Mouse (Mus musculus): ENCODE measurements around the gene 1810009A15Rik.
"Not testable (repeated sequence)": the region's sequence is repeated elsewhere in the genome, so short reads cannot be mapped to it uniquely, and the experiment has no call there.

1810009A15Rik gene

DNA sequence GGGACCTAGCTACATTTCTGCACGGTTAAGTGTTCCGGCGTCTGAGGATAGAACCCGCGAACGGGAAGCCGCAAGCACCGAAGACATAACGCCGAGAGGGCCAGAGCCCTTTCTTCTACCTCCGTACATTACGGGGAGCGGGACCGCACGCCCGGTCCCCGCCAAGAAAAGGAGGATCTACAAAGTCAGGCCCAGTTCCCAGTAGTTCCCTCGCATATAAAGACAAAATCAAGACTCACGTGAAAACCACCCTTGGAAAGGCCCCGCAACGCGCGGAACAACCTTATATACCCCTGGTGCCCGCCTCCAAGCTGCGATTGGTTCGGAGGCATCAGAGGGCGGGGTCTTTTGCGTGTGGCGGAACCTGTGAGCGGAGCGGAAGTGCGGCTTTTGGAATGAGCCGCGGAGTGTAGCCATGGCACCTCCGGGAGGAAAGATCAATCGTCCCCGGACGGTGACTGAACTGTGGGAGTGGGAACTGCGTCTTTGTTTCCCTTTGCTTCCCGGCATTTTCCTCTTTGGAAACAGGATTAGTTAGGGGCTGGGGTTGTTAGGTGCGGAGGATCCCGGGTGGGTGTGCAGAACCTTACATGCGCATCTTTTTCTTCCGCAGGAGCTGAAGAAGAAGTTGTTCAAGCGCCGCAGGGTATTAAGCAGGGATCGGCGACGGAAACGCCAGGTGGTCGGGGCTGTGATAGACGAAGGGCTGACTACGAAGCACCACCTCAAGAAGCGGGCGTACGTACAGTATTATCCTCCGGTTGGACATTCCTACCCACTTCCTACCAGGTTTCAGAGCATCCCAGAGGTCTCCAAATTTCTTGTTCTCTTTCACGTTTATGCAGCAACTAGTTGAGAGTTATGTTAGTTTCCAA lies at the start of gene 1810009A15Rik, which contains the start of gene Gm49416:
1810009A15Rik (plus strand) TSS at position 343 of the 875 bp plus-strand sequence.
Gm49416 (plus strand) TSS at position 416 of the 875 bp plus-strand sequence.
- DNase-seq (ENCODE audit: low read depth, low spot score) = peak; percentile 92

DNA sequence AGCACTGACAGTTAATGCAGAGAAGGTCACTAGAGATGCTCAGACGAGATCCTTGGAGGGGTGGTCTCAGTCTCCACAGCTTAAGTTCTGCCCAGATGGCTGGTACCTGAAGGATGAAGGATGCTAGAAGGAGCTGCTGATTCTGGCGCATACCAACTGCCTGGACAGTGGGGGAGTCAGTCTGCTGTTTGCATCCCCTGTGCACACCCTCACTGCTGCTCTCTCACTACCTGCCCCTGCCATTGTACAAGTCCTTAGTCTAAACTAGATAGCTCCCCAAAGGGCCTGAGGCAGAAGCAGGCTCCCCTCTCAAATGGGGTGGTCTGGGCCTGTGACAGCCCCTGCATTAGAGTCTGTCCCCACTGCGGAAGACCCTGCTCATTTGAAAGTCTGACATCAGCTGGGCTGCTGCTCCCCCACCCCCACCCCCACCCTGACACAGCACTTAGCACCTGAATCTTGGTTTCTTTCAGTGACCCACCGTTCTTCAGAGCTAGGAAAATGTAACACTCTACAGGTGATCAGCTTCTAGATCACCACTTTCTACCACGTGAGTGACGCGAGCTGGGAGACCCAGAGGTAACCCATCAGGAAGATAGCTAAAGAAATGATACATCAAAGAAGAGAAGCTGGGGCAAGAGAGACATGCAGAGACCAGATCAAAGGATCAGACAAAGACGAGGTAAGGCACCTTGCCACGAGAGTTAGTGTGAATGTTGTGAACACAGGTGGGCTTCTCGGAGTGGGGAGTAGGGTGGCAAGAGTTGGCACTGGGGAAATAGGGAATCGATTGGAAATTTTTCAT lies 49.3 kb upstream of the 1810009A15Rik start, which contains the start of gene Gng3:
Gng3 (minus strand) TSS at position 92 of the 805 bp plus-strand sequence.
- DNase-seq (ENCODE audit: low read depth, low spot score) = peak; percentile 95

DNA sequence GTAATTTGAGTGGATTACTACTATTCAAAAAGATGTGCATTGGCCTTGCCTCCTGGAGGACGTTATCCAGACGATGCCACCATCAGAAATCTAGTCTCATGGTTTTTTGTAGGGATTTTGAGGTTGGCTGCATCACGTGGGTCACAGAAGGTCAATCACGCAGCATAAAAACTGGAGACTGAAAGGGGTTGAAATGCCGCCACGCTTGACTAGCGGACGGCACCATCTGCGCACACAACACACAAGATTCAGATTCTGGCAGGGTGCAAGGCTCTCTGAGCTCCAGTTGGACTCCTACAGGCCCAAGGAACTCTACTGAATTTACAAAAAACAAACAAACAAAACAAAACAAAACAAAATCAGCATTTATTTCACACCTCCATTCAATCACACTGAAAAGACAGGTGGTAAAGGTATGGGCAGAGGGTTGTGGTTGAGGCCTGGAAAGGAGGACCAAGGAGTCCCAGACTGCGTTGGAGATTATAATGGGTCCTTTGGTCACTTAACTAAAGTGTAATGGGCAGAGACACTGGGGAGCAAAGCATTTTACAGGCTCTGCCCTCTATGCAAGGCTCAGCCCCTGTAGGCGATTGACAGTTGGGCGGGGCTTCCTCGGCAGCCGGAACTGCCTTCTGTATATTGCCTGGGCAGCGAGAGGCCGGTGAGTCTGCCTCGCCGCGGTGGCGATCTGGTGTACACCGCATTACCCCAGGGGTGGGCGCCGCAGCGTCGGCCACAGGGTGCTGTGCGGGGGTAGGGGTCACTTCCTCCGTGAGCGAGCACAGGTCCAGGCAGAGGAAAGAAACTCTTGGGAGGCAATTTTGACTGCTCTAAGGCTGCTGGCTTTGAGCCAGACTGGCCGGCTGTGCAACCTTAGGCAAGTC lies 48.5 kb upstream of the 1810009A15Rik start:
- DNase-seq (ENCODE audit: low read depth, low spot score) = no peak

DNA sequence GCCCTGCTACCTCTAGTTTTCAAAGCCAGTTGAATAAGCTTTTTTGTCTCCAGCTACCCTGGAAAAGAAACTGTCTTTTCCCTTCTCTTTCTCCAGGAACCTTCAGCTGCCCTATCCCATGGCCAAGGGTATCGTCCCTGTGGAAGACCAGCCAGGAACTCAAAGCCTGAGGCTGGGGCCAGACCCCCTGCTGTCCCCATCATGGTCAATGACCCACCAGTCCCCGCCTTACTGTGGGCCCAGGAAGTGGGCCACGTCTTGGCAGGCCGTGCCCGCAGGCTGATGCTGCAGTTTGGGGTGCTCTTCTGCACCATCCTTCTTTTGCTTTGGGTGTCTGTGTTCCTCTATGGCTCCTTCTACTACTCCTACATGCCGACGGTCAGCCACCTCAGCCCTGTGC lies 47.6 kb upstream of the 1810009A15Rik start:
- DNase-seq (ENCODE audit: low read depth, low spot score) = no peak

DNA sequence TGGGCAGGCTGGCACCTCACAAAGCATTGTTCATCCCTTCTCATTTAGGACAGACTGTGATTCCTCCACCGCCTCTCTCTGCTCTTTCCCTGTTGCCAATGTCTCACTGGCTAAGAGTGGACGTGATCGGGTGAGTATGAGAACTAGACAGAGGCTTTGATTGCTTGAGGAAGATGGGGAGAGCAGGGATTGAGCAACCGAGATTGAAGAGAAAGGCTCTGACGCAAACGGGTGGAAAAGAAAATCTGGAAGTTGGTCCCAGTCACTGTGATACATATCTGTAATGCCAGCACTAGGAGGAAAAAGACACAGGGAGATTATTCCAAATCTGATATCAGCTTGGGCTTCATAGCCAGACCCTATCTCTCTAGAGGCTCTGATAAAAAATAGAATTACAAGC lies 45.7 kb upstream of the 1810009A15Rik start:
- no peak for DNase-seq (ENCODE audit: low read depth, low spot score)

DNA sequence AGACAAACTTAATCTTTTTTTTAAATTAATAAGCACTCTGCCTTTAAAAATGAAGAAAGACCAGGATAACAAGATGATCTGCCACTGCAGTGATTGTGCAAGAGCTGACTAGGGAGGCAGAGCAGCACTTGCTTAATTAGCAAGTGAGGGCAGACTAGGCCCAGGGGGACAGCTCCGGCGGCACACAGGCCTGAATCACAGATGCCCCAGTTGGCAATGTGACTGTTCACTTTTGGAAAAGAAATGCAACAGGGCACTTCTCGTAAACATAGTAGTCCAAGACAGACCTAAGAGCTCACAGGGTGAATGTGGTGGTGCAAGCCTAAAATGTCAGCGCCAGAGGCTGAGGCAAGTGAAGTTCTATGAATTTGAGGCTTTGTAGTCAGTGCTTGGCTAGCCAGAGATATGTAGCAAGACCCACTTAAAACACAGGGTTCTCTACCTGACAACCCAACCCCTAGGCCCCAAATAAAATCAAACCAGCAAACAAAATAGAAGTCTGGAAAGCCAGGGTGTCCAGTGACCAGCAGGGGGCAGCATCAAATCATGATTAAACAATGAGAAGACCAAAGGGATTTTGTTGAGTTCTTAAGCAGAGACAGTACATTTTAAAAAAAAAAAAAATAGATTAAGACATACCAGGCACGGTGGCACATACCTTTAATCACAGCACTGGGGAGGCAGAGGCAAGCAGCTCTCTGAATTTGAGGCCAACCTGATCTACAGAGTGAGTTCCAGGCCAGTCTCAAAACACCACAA lies 44.1 kb upstream of the 1810009A15Rik start:
- no peak for DNase-seq (ENCODE audit: low read depth, low spot score)

DNA sequence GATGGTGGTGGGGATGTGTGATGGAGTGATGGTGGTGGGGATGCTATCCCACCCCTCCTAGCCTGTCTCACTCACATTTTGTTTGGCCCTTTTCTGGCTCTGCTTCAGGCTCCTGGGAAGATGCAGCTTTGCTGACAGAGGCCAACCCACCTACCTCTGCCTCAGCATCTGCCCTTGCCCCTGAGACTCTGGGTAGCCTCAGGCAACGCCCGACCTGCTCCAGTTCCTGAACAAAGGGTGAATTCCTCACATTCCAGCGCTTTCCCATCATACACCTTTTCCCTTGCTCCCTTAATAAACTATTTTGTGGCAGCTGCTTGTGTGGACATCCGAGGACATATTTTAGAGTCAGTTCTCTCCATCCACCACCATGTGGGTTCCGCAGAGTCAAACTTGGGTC lies 40.3 kb upstream of the 1810009A15Rik start:
- no peak for DNase-seq (ENCODE audit: low read depth, low spot score)

DNA sequence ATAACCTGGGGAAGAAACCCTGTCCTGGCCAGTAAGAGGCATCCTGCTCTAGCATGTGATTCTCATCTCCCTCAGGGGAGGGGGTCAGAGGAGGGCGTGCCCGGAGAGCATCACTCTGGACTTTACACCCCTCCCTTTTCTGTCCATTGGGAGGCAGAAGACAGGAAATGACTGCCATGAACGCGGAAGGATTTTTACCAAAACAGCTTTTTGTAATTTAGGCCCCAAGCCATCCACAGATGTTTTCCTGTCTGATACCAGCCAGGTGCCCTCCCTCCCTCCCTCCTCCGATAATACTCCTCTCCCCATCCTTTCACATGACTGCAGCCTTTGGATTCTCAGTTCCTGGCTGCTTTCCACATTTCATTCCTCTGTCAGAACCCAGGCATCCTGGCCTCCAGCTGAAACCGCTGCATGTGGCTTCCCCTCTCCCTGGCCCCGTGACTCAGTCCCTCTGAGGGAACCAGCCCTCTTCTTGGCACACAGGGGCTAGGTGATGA lies 38.2 kb upstream of the 1810009A15Rik start, which contains the start of gene Lrrn4cl:
Lrrn4cl (plus strand) TSS at position 367 of the 500 bp plus-strand sequence.
- no peak for DNase-seq (ENCODE audit: low read depth, low spot score)

DNA sequence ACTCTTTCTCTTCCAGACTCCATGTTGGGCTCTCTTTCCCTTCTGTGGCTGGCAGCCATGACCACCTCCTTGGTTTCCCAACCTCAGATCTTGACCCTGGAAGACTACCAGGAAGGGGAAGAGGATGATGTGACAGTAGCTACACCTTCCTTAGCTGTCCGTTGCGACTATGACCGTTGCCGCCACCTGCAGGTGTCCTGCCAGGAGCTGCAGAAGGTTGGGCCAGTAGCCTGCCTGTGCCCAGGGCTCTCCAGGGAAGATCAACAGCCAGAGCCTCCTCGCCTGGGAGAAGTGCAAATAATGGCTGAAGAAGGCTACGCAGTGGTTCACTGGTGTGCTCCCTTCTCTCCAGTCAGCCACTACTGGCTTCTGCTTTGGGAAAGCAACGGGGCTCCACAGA lies 37.0 kb upstream of the 1810009A15Rik start:
- DNase-seq (ENCODE audit: low read depth, low spot score) = no peak

DNA sequence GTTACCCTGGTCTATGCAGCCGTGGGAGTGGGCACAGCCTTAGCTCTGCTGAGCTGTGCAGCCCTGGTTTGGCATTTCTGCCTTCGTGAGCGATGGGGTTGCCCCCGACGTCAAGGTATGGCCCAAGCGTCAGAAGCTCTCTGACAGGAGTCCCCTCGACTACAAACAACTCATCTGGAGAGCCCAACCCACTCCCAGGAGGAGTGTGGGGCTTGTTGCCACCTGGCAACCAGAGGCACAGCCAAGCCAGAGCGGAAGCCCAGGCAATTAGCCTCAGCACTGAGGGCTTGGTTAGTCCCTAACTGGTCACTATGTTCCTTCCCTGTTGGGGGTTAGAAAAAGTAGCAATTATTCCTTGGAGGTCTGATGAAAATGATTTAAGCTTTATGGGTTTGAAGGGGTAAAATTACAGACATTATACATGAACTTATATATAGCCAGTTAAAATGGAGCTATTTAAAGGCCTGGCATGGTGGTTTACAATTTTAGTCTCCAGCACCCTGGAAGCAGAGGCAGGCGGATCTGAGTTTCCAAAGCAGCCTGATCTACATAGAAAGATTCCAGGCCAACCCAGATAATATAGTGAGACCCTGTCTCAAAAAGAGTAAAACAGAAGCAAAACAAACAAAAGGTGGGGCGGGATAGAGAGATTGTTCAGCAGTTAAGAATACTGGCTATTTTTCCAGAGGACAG lies 36.3 kb upstream of the 1810009A15Rik start:
- DNase-seq (ENCODE audit: low read depth, low spot score) = no peak

DNA sequence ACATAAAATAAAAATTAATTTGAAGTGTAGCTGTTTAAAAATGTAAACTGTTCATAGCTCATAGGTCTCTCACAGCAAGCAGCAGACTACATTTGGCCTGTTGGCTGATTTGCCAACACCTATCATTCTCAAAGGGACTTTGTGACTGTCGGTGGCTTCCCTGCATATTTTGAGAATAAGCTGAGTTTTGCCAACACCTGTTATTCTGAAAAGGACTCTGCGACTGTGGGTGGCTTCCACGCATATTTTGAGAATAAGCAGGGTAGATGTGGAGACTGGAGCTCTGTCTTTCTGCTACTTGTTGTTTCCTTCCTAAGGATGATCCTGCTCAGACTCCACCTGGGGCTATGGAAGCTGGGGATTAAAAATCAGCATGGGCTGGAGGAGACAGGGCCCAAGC lies 35.5 kb upstream of the 1810009A15Rik start:
- no peak for DNase-seq (ENCODE audit: low read depth, low spot score)

DNA sequence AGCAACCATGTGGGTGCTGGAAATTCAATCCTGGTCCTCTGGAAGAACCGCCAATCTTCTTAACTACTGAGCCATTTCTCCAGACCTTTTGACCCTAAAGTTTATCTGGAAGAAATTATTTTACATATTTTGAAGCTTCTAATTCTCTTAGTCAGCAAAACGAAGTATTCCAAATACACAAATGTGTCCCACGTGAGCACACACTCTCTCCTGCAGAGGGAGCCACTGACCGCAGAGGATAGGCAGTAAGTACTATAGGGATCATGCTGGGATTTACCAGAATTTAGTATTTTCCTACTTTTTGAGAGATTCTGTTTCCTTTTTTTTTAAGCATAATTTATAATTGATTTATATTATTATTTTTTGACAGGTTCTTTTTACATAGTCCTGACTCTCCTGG lies 31.0 kb upstream of the 1810009A15Rik start:
- no peak for DNase-seq (ENCODE audit: low read depth, low spot score)

DNA sequence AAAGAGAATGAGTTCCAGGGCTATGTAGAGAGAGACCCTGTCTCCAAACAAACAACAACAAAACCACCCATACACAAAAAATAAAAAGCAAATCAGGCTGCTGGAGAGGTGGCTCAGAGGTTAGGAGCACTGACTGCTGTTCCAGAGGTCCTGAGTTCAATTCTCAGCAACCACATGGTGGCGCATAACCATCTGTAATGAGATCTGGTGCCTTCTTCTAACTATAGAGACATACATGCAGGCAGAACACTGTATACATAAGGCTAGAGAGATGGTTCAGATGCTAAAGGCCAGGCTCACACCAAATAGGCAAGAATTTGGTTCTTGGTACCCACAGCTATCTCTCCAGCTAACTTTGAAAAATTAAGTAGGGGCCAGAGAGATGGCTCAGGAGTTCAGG lies 29.6 kb upstream of the 1810009A15Rik start:
- DNase-seq (ENCODE audit: low read depth, low spot score) = no peak

DNA sequence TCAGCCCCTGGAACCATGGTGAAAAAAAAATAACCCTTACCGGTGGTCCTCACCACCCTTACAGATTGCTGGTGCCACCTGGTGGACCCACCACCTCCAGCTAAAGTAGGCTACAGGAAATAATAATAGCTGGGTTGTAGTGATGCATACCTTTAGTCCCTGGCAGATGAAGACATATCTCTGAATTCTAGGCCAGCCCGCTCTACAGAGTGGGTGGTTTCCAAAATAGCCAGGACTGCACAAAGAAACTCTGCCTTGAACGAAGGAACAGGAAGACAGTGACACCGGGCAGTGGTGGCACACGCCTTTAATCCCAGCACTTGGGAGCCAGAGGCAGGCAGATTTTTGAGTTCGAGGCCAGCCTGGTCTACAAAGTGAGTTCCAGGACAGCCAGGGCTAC lies 24.4 kb upstream of the 1810009A15Rik start:
- no peak for DNase-seq (ENCODE audit: low read depth, low spot score)

DNA sequence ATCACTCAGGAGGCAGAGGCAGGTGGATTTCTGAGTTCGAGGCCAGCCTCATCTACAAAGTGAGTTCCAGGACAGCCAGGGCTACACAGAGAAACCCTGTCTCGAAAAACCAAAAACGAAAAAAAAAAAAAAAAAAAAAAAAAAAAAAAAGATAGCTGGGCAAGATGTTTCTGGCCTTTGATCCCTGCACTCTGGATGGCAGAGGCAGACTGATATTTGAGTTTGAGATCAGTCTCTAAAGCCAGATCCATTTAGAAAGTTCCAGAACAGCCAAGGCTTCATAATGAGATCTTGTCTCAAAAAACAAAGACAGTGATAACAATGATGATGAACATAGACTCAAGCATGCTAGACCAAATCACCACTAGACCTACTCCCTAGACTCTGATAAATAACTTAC lies 18.3 kb upstream of the 1810009A15Rik start:
- DNase-seq (ENCODE audit: low read depth, low spot score) = not testable (repeated sequence)

DNA sequence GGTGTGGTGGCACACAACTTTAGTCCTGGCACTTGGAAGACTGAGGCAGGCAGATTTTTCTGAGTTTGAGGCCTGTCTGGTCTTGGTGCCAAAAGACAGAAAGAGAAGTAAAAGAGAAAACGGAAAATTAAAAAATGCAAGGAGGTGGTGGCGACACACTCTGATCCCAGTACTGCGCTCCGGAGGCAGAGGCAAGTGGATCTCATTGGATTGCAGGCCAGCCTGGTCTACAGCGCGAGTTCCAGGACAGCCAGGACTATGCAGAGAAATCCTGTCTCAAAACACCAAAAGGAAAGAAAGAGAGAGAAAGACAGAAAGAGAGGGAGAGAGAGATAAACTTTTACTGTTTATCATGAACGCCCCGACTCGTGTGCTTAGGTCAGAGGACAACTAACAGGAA lies 17.8 kb upstream of the 1810009A15Rik start:
- no peak for DNase-seq (ENCODE audit: low read depth, low spot score)

DNA sequence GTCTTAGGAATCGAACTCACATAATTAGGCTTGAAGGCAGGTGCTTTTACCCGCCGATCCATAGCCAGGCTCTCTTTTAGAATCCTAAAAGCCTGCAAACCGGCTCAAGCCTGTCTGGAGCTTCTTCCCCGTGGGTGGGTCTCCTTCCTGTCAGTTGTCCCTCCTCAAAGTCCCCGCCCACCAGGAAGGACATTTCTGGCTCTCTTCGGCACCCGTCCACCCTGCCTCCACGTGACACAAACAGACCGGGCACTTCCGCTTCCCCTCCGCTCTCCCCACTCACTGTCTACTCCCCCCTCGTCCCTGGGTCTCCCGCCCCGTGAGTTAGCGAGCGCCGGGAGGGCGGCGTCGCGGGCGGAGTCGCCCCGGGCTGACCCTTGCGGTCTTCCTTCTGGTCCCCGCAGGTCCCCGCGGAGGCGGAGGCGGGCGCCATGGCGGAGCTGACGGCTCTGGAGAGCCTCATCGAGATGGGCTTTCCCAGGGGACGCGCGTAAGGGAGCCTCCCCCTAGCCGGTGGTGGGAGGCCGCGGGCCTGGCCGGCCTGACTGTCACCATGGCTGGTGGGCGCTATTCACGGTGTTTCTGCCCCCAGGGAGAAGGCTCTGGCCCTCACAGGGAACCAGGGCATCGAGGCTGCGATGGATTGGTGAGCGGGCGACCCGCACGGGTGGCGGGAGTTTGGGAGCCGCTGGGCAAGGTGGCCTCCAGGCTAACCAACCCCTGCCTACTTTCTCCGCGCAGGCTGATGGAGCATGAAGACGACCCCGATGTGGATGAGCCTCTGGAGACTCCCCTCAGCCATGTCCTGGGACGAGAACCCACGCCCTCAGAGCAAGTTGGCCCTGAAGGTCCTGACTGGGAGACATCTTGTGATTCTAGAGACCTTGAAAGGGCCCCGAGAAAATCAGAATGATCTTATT lies 17.1 kb upstream of the 1810009A15Rik start, which contains the start of gene Ubxn1:
Ubxn1 (plus strand) TSS at position 230 of the 920 bp plus-strand sequence.
- peak; percentile 97 for DNase-seq (ENCODE audit: low read depth, low spot score)

DNA sequence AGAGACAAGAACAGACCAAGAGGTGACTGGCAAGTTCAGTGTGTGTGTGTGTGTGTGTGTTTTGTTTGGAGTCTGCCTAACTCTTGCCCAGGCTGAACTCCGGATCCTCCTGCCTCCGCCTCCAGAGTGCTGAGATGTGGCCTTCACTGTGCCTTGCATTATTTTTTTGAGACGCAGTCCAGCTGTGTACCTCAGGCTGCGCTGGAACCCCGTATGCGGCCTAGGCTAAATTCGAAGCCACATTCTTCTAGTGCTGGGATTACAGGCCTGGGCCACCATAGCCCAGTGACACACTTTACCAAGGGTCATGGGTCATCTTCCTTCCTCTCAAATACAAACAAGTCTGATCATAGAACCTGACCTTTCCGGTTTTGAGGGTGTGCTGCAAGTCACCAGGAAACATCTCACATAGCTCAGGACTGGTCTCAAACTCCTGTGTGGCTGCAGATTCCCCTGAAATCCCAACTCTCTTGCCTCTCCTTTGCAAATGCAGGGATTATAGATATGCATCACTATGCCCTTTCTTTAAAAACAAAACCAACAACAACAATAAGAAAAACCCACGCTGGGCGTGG lies 16.3 kb upstream of the 1810009A15Rik start:
- no peak for DNase-seq (ENCODE audit: low read depth, low spot score)
